Mouse (Mus musculus): ENCODE results near the gene Xrcc4.

Xrcc4 gene

DNA sequence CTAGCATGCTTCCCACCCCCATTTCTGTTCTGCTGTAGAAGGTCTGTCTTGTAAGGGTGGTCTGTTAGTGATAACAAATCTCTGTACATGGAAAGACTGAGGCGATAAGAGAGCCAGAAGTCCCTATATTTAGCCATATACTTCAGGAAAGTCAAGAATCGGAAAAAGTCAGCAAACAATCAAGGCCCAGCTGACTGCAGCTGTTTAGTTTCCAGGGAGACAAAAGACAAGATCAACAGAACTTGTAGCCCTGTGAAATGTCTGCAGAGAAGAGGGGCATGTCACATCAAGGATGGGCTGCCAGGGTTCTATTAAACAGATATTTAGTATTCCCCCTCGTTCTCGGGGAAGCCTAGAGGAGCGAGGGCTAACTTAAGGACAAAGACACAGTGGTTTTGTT is 354.3 kb downstream of the Xrcc4 start:
- DNase-seq: peak; percentile 19

DNA sequence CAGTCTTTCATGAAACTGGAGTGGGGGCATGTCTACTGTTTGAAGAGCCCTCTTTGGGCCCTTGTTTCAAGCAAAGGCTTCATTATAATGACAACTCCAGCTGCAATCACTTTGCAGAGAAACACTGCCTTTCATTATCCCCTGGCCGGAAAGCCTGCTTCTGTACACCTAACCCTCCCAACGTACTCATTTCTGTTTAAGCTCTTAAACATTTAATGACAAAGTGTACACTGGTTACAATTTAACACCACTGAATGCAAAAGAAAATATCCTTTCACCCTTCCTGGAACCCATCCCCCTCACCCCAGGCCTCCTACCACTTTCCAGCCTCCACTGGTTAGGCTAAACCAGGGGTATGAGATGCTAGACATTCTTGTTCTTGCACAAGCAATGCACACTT is 362.9 kb downstream of the Xrcc4 start:
- DNase-seq: no peak

Measured in lung, postnatal 14 days (tissue).